Mouse (Mus musculus) intestine, embryonic 14.5 days (tissue): ENCODE data around the gene Map3k1. TPM values are rescaled to one million over a fixed set of nuclear protein-coding genes. Genes with fewer than 3 reads are reported as not detected.
A peak's percentile ranks its signal among the peaks of the same experiment; 100 is the strongest.

Experiments used
- ATAC-seq: fragments of 200-750 bp; cut with Nextera tagmentation; replicated peaks from 2 replicates; pipeline ENCODE4 v1.8.0; 2017; ENCODE audit warnings: low read depth, moderate number of reproducible peaks, moderate TSS enrichment, moderate library complexity; ENCODE audit not compliant: low FRiP score, low TSS enrichment
- DNase-seq: peaks from one replicate; pipeline ENCODE4 v3.0.0-alpha.2; 2018; ENCODE audit warnings: low spot score
- H3K27ac ChIP-seq: fragments of 300-500 bp; sonication (generic); 2 replicates; pipeline ENCODE4 v1.5.1; 2014; ENCODE audit warnings: low read depth, mild to moderate bottlenecking, control low read depth
- H3K27me3 ChIP-seq: fragments of 300-500 bp; sonication (generic); replicated peaks from 2 replicates; pipeline ENCODE4 v1.6.1; 2014; ENCODE audit warnings: low read length, control low read depth; ENCODE audit not compliant: control insufficient read depth, insufficient read depth
- H3K36me3 ChIP-seq: fragments of 300-500 bp; sonication (generic); 2 replicates; pipeline ENCODE4 v1.6.1; 2014; ENCODE audit warnings: low read length, control low read depth; ENCODE audit not compliant: control insufficient read depth, insufficient read depth
- H3K4me1 ChIP-seq: fragments of 300-500 bp; sonication (generic); replicated peaks from 2 replicates; pipeline ENCODE4 v1.6.1; 2014; ENCODE audit warnings: low read length, control low read depth, mixed read lengths; ENCODE audit not compliant: control insufficient read depth, insufficient read depth
- H3K4me2 ChIP-seq: fragments of 300-500 bp; sonication (generic); 2 replicates; pipeline ENCODE4 v1.6.1; 2014; ENCODE audit warnings: low read length
- H3K4me3 ChIP-seq: fragments of 300-500 bp; sonication (generic); 2 replicates; pipeline ENCODE4 v1.5.1; 2014; ENCODE audit warnings: low read depth, low read length, control low read depth, mixed read lengths
- H3K9ac ChIP-seq: fragments of 300-500 bp; sonication (generic); 2 replicates; pipeline ENCODE4 v1.6.1; 2014; ENCODE audit warnings: mild to moderate bottlenecking, low read length
- H3K9me3 ChIP-seq: fragments of 300-500 bp; sonication (generic); 2 replicates; pipeline ENCODE4 v1.6.1; 2016; ENCODE audit warnings: low read length, control low read depth; ENCODE audit not compliant: control insufficient read depth
- WGBS: fragments of 180-500 bp; shearing (Covaris S2); extraction: QIAGEN DNeasy Blood & Tissue Kit; methylation state at CpG from one replicate; pipeline ENCODE4 v1.1.7; 2014; 5-methylcytosine and 5-hydroxymethylcytosine counted together
- polyA plus RNA-seq: library from polyadenylated mRNA; unstranded; fragments of >200 nt; fragmentation: Nextera tagmentation; extraction: Ambion mirVana; gene quantifications from 2 replicates; pipeline ENCODE4 v1.2.1, GENCODE M21; 2014

Gene Map3k1
- polyA plus RNA-seq, 1 experiment from 2014 or later = 30.4 TPM

- Histone ChIP-seq H3K4me3 (no peak overlapping the region), H3K4me2 (no peak overlapping the region), H3K9me3 (no peaks in the 10 kb centered on the region), H3K36me3 (peaks cover 65% of the 10 kb centered on the region), H3K27ac (no peak overlapping the region), H3K9ac (no peak overlapping the region), H3K4me1 (no peaks in the 10 kb centered on the region), H3K27me3 (no peaks in the 10 kb centered on the region)
- DNase-seq (no peak), ATAC-seq (no peak)
- WGBS = 94% methylated on average over 28 of the region's 28 CpGs
These were observed 60.3 kb downstream of the Map3k1 start for GRCm38 (mm10) chr13:111748301-111749062.

GRCm38 (mm10) chr13:111746831-111747230 is 62.0 kb downstream of the Map3k1 start:
- ATAC-seq (no peak), DNase-seq (no peak)
- H3K27me3 ChIP-seq = no peaks in the 10 kb centered on the region
- H3K4me2 ChIP-seq = no peak overlapping the region
- H3K4me3 ChIP-seq = no peak overlapping the region
- peaks cover 49% of the 10 kb centered on the region for H3K36me3 ChIP-seq
- no peak overlapping the region for H3K9ac ChIP-seq
- no peak overlapping the region for H3K27ac ChIP-seq
- 92% methylated on average over 5 of the region's 5 CpGs for WGBS
- no peaks in the 10 kb centered on the region for H3K4me1 ChIP-seq
- H3K9me3 ChIP-seq = no peaks in the 10 kb centered on the region

- Histone ChIP-seq H3K4me3 (no peak overlapping the region), H3K9me3 (no peaks in the 10 kb centered on the region), H3K9ac (no peak overlapping the region), H3K27me3 (no peaks in the 10 kb centered on the region), H3K27ac (no peak overlapping the region), H3K4me1 (no peaks in the 10 kb centered on the region), H3K36me3 (peaks cover 35% of the 10 kb centered on the region), H3K4me2 (no peak overlapping the region)
- no peak for DNase-seq
- WGBS = 57% methylated on average over 7 of the region's 7 CpGs
- ATAC-seq = no peak
These were observed 63.6 kb downstream of the Map3k1 start for GRCm38 (mm10) chr13:111745216-111745615.

GRCm38 (mm10) chr13:111744233-111745000 is 64.4 kb downstream of the Map3k1 start:
- no peaks in the 10 kb centered on the region for H3K4me1 ChIP-seq
- no peaks in the 10 kb centered on the region for H3K9me3 ChIP-seq
- WGBS = 72% methylated on average over 6 of the region's 6 CpGs
- H3K4me3 ChIP-seq = no peak overlapping the region
- H3K36me3 ChIP-seq = peaks cover 27% of the 10 kb centered on the region
- no peak overlapping the region for H3K9ac ChIP-seq
- H3K27me3 ChIP-seq = no peaks in the 10 kb centered on the region
- no peak; the same call in 1 of the 2 replicates for ATAC-seq
- DNase-seq = no peak
- no peak overlapping the region for H3K4me2 ChIP-seq
- H3K27ac ChIP-seq = no peak overlapping the region

GRCm38 (mm10) chr13:111741991-111742615 is 66.7 kb downstream of the Map3k1 start:
- Histone ChIP-seq H3K27me3 (no peaks in the 10 kb centered on the region), H3K36me3 (peaks cover 6% of the 10 kb centered on the region; the same call in 1 of the 2 replicates), H3K27ac (no peak overlapping the region), H3K9me3 (no peaks in the 10 kb centered on the region), H3K4me2 (no peak overlapping the region), H3K4me3 (no peak overlapping the region), H3K4me1 (no peaks in the 10 kb centered on the region), H3K9ac (no peak overlapping the region)
- 60% methylated on average over 6 of the region's 6 CpGs for WGBS
- ATAC-seq (0 out of 2 replicates have a peak, but pooled peaks have one; percentile 27), DNase-seq (peak; percentile 70)

GRCm38 (mm10) chr13:111741204-111741990 is 67.4 kb downstream of the Map3k1 start:
- no peak overlapping the region for H3K4me2 ChIP-seq
- H3K9ac ChIP-seq = no peak overlapping the region
- H3K4me1 ChIP-seq = no peaks in the 10 kb centered on the region
- H3K4me3 ChIP-seq = no peak overlapping the region
- ATAC-seq (no peak), DNase-seq (no peak)
- 76% methylated on average over 7 of the region's 7 CpGs for WGBS
- H3K9me3 ChIP-seq = no peaks in the 10 kb centered on the region
- H3K27me3 ChIP-seq = no peaks in the 10 kb centered on the region
- no peaks in the 10 kb centered on the region for H3K36me3 ChIP-seq
- no peak overlapping the region for H3K27ac ChIP-seq

- DNase-seq (no peak), ATAC-seq (no peak)
- Histone ChIP-seq H3K4me3 (no peak overlapping the region), H3K9ac (no peak overlapping the region), H3K4me2 (no peak overlapping the region), H3K4me1 (no peaks in the 10 kb centered on the region; the same call in 1 of the 2 replicates), H3K36me3 (no peaks in the 10 kb centered on the region), H3K27me3 (no peaks in the 10 kb centered on the region), H3K27ac (no peak overlapping the region), H3K9me3 (peaks cover 8% of the 10 kb centered on the region)
- 95% methylated on average over 5 of the region's 5 CpGs for WGBS
These were observed 81.9 kb downstream of the Map3k1 start for GRCm38 (mm10) chr13:111726898-111727297.
